Mouse (Mus musculus) right cerebral cortex, postnatal 25 days (tissue): ENCODE data around the gene D630039A03Rik.
"Not testable (repeated sequence)": the region's sequence is repeated elsewhere in the genome, so short reads cannot be mapped to it uniquely, and the experiment has no call there.

Experiments used
- DNase-seq: peaks from one replicate; pipeline ENCODE4 v3.0.0; 2022

Gene D630039A03Rik

GRCm38 (mm10) chr4:57924556-57925071, 8.5 kb upstream of the D630039A03Rik start:
- no peak for DNase-seq

GRCm38 (mm10) chr4:57922171-57922570, 6.1 kb upstream of the D630039A03Rik start:
- no peak for DNase-seq

- no peak for DNase-seq
Measured at GRCm38 (mm10) chr4:57920522-57920921, 4.4 kb upstream of the D630039A03Rik start.

- DNase-seq: no peak
Measured at GRCm38 (mm10) chr4:57919494-57920423, 3.7 kb upstream of the D630039A03Rik start.

GRCm38 (mm10) chr4:57916711-57917110, 614 bp upstream of the D630039A03Rik start:
- no peak for DNase-seq

- no peak for DNase-seq
Measured at GRCm38 (mm10) chr4:57915216-57915965, 706 bp downstream of the D630039A03Rik start.

- no peak for DNase-seq
Measured at GRCm38 (mm10) chr4:57914193-57915190, 1.6 kb downstream of the D630039A03Rik start.

- no peak for DNase-seq
Measured at GRCm38 (mm10) chr4:57913021-57913420, 3.1 kb downstream of the D630039A03Rik start.

GRCm38 (mm10) chr4:57908860-57909259, 7.2 kb downstream of the D630039A03Rik start:
- no peak for DNase-seq

- no peak for DNase-seq
Measured at GRCm38 (mm10) chr4:57906708-57907107, 9.4 kb downstream of the D630039A03Rik start.

GRCm38 (mm10) chr4:57904638-57905037, 11.5 kb downstream of the D630039A03Rik start:
- no peak for DNase-seq

GRCm38 (mm10) chr4:57904211-57904610, 11.9 kb downstream of the D630039A03Rik start:
- DNase-seq: peak; percentile 48

GRCm38 (mm10) chr4:57902619-57903018, 13.5 kb downstream of the D630039A03Rik start:
- DNase-seq: no peak

GRCm38 (mm10) chr4:57901210-57901609, 14.9 kb downstream of the D630039A03Rik start:
- DNase-seq: no peak

GRCm38 (mm10) chr4:57896631-57897030, 19.5 kb downstream of the D630039A03Rik start:
- no peak for DNase-seq

GRCm38 (mm10) chr4:57895902-57896301, 20.2 kb downstream of the D630039A03Rik start:
- DNase-seq: no peak

GRCm38 (mm10) chr4:57895140-57895539, 21.0 kb downstream of the D630039A03Rik start:
- no peak for DNase-seq

GRCm38 (mm10) chr4:57892001-57892586, 24.0 kb downstream of the D630039A03Rik start:
- no peak for DNase-seq

- no peak for DNase-seq
Measured at GRCm38 (mm10) chr4:57889773-57890172, 26.3 kb downstream of the D630039A03Rik start.

- not testable (repeated sequence) for DNase-seq
Measured at GRCm38 (mm10) chr4:57888978-57889377, 27.1 kb downstream of the D630039A03Rik start.

- no peak for DNase-seq
Measured at GRCm38 (mm10) chr4:57888246-57888645, 27.9 kb downstream of the D630039A03Rik start.

- DNase-seq: no peak
Measured at GRCm38 (mm10) chr4:57886888-57887230, 29.2 kb downstream of the D630039A03Rik start.
